Mouse (Mus musculus): ENCODE results near the gene Ulk4. TPM values are rescaled to one million over a fixed set of nuclear protein-coding genes. Genes with fewer than 3 reads are reported as not detected.
"Not testable (repeated sequence)": the region's sequence is repeated elsewhere in the genome, so short reads cannot be mapped to it uniquely, and the experiment has no call there.

The Ulk4 gene
- polyA plus RNA-seq, 1 experiment = 4.6 TPM

DNA sequence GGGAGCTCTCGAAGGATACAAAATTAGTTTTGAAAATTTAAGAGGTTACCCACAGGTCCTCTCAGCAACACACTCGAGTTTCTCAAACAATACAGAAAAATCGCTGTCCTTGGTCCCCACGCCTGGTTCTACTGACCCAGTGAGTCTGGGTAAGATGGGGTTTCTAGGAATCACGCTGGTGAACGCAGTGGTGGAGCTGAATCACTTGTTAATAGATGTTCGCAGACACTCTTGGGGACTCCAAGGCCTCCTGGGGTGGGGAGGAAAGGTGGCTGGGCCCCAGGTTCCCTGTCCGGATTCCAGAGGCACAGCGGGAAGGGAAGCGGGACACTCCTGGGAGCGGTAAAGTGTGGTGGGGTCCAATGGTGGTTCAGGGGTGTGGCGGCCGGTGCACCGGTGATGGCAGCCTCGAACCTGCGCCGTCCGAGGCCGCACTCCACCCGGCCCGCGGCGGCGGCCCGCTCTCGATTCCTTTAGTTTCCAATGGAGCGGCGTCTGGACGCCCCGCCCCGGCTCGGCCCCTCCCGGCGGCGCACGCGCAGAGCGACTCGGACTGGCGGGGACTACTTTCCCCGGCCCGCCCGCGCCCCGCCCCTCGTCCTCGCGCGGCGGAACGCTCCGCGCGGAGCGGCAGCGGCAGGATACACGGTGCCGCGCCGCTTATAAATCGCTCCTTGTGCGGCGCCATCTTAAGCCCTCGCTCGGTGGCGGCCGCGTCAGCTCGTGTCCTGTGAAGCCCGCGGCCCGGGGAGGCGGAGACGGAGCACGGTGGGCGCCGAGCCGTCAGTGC lies 344.0 kb downstream of the Ulk4 start:
- TF ChIP-seq POLR2A (IDR thresholded peaks at IDR 0.05; ENCODE audit: low read depth, low read length) (peak; percentile 98), CTCF (IDR thresholded peaks at IDR 0.05; ENCODE audit: borderline replicate concordance, insufficient read depth, low read length) (no peak)
- Histone ChIP-seq H3K4me3 (ENCODE audit: insufficient read depth, low read length) (peak overlapping the region; percentile 7; the same call in 1 of the 2 replicates), H3K27ac (ENCODE audit: insufficient read depth, low read length) (peak overlapping the region; percentile 71), H3K4me1 (ENCODE audit: control insufficient read depth, insufficient read depth, low read length) (peaks cover 7% of the 10 kb centered on the region; the same call in 1 of the 2 replicates)

DNA sequence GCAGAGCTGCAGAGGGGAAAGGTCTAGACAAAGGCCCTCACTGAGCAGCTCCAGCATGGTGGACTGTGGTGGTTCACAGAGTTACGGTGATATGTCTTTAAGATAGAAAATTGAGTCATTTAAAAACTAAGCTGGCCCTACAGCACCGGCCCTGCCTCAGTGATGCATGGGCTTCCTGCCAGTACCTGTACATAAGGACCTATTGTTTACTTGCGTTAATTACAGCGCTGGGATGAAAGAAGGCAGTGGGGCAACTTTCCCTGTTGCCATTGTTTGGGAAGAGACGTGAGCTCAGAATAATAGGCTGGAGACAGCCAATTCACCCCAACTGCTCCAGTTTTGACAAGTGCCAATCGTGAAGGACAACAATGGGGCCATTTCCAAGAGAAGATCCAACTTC lies 344.6 kb downstream of the Ulk4 start:
- TF ChIP-seq CTCF (IDR thresholded peaks at IDR 0.05; ENCODE audit: borderline replicate concordance, insufficient read depth, low read length) (no peak), POLR2A (IDR thresholded peaks at IDR 0.05; ENCODE audit: low read depth, low read length) (no peak)
- H3K4me3 ChIP-seq (ENCODE audit: insufficient read depth, low read length) = no peak overlapping the region
- peaks cover 5% of the 10 kb centered on the region; the same call in 1 of the 2 replicates for H3K4me1 ChIP-seq (ENCODE audit: control insufficient read depth, insufficient read depth, low read length)
- H3K27ac ChIP-seq (ENCODE audit: insufficient read depth, low read length) = no peak overlapping the region

DNA sequence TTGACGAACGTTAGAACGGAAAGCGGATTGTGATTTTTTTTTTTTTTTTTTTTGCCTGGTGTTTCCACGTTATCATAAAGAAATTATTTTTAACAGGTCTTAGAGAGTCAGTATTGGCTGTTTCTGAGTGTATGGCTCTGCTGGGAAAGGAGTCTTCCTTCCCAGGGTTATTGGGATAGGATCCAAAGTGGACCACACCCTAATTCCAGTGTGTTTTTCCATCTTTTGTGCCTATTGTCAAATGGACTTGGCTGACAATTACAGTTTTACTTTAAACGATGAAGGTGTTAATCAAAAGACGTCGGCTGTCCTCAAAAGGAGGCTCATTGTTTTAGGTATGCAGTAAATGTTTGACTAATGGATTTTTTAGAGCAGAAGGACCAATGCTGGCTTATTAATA lies 346.2 kb downstream of the Ulk4 start:
- H3K4me1 ChIP-seq (ENCODE audit: control insufficient read depth, insufficient read depth, low read length) = no peaks in the 10 kb centered on the region; the same call in 1 of the 2 replicates
- H3K27ac ChIP-seq (ENCODE audit: insufficient read depth, low read length) = no peak overlapping the region
- H3K4me3 ChIP-seq (ENCODE audit: insufficient read depth, low read length) = no peak overlapping the region
- TF ChIP-seq POLR2A (IDR thresholded peaks at IDR 0.05; ENCODE audit: low read depth, low read length) (no peak), CTCF (IDR thresholded peaks at IDR 0.05; ENCODE audit: borderline replicate concordance, insufficient read depth, low read length) (no peak)

DNA sequence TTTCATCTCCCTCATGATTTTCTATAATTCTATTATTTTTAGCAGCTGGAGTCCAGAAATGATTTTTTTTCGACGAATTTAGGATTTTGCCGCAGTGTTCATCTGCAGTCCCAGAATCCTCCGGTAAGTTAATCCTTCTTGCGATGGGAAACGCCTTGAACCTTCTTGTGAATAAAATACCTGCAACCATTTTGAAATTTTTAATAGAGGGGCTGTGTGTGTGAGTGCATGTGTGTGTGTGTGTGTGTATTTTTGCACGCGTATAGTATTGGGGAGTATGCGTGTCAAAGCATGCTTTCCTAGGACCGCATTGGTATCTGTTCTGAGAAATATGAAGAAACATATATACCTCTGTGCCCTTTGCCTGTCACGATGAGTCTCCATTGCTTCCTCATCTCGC lies 347.0 kb downstream of the Ulk4 start:
- Histone ChIP-seq H3K4me1 (ENCODE audit: control insufficient read depth, insufficient read depth, low read length) (no peaks in the 10 kb centered on the region), H3K27ac (ENCODE audit: insufficient read depth, low read length) (no peak overlapping the region), H3K4me3 (ENCODE audit: insufficient read depth, low read length) (no peak overlapping the region)
- TF ChIP-seq CTCF (IDR thresholded peaks at IDR 0.05; ENCODE audit: borderline replicate concordance, insufficient read depth, low read length) (no peak), POLR2A (IDR thresholded peaks at IDR 0.05; ENCODE audit: low read depth, low read length) (no peak)

DNA sequence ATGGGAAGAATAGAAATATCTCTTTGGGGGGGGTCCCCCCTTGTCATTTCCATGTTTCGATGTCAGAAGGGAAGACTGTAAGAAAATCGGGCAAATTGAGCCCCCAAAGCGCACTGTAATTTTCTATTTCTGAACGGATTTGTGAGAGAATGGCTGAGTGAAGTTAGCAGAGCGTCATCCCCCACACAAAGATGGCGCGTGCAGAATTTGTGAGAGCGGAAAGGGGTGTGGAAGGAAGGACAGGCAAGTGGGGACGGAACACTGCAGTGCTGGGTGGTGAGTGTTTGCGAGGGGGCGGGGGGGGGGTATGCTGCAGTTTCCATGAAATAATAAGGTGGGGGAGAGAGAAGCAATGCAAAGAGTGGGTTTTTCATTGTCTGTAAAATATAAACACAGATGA lies 347.9 kb downstream of the Ulk4 start, which contains the start of gene Ctnnb1:
TSS of gene Ctnnb1 (plus strand) at position 136 of the 400 bp plus-strand sequence.
- H3K4me3 ChIP-seq (ENCODE audit: insufficient read depth, low read length) = no peak within 1 kb of the TSS
- H3K27ac ChIP-seq (ENCODE audit: insufficient read depth, low read length) = no peak within 1 kb of the TSS
- no peak for TF ChIP-seq POLR2A (IDR thresholded peaks at IDR 0.05; ENCODE audit: low read depth, low read length)
- no peak for TF ChIP-seq CTCF (IDR thresholded peaks at IDR 0.05; ENCODE audit: borderline replicate concordance, insufficient read depth, low read length)
- no peaks in the 10 kb centered on the region for H3K4me1 ChIP-seq (ENCODE audit: control insufficient read depth, insufficient read depth, low read length)

DNA sequence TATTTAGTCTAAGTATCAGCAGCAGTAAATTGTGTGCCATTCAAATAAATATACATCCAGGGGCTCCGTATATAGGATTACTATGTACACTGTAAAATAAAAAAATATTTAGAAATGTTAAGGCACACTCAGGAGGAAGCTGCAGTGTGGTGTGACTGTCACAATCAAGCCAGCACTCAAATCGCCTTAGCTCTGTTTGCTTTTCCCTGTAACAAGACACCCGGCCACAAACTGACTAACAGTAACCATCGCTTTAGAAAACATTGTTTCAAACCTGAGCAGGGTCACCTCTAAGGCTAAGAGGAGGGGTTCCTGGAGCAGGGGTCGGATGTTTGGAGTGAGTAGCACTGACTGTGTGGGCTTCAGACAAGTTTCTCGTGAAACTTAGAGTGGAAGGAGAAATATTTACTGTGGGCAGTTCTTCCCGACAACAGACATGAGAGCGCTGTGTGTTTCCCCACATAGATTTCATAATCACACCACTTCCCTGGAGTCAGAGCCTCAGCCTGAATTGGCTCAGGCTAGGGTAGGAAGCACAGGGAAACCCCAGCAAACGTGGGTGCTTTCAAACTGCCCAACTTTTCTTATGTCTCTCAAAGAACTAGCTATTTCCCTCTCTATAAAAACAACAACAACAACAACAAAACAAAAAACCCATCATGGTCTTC lies 349.9 kb downstream of the Ulk4 start:
- Histone ChIP-seq H3K4me1 (ENCODE audit: control insufficient read depth, insufficient read depth, low read length) (no peaks in the 10 kb centered on the region), H3K27ac (ENCODE audit: insufficient read depth, low read length) (no peak overlapping the region), H3K4me3 (ENCODE audit: insufficient read depth, low read length) (no peak overlapping the region)
- no peak for TF ChIP-seq CTCF (IDR thresholded peaks at IDR 0.05; ENCODE audit: borderline replicate concordance, insufficient read depth, low read length)

DNA sequence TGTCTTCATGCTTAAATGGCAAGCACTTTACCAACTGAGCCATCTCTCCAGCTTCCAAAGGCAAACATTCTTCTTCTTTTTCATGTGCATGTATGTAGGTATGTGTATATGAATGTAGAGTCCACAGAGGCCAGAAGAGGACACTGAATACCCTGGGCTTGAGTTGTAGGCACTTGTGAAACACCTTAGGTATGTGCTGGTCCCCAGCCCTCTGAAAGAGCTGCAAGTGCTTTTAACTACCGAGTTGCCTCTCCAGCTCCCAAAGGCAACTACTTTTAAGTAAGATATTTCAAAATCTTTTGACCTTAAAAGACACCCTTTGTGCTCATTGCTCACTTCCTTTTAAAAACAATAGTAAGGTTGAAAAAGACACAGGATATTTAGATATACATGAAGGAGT lies 350.9 kb downstream of the Ulk4 start:
- Histone ChIP-seq H3K4me3 (ENCODE audit: insufficient read depth, low read length) (no peak overlapping the region), H3K4me1 (ENCODE audit: control insufficient read depth, insufficient read depth, low read length) (no peaks in the 10 kb centered on the region), H3K27ac (ENCODE audit: insufficient read depth, low read length) (no peak overlapping the region)
- TF ChIP-seq CTCF (IDR thresholded peaks at IDR 0.05; ENCODE audit: borderline replicate concordance, insufficient read depth, low read length) (no peak), POLR2A (IDR thresholded peaks at IDR 0.05; ENCODE audit: low read depth, low read length) (no peak)

DNA sequence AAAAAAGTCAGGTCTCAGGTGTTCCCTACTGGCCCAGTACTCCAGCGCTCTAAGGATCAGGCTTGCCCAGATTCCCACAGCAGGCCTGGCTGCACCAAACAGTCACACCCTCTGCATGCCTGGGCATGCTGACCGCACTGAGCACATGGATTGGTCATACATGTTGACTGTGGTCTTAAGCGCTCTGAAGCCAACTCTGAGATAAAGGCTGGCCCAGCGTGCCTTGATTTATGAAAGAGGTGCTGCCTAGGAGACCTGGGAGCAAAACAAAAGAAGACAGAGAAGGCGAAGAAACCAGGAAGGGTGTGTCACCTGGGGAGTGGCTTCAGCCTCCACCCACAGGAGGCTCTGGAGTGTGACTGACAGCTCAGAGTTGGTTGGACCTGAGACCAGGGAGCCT lies 357.9 kb downstream of the Ulk4 start:
- Histone ChIP-seq H3K4me1 (ENCODE audit: control insufficient read depth, insufficient read depth, low read length) (no peaks in the 10 kb centered on the region), H3K4me3 (ENCODE audit: insufficient read depth, low read length) (no peak overlapping the region), H3K27ac (ENCODE audit: insufficient read depth, low read length) (no peak overlapping the region)
- TF ChIP-seq POLR2A (IDR thresholded peaks at IDR 0.05; ENCODE audit: low read depth, low read length) = no peak

DNA sequence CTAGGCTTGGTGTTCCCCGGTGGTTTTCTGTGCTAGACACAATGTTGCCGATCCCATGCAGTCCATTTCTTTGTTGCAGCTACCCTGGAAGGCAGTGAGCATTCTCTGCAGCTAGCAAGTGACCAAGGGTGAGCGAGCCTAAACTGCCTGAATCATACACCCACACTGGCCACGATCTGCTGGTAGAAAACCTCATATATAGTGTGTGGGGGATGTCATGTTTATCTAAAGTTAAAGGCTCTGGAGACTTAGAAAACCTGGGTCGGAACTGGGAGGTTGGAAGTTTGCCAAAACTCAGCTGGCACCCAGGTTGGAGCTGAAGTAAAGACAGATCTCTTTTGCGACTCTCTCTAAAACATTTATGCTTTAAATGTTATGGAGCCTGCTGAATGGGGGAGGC lies 358.4 kb downstream of the Ulk4 start:
- Histone ChIP-seq H3K4me1 (ENCODE audit: control insufficient read depth, insufficient read depth, low read length) (no peaks in the 10 kb centered on the region), H3K27ac (ENCODE audit: insufficient read depth, low read length) (no peak overlapping the region; the same call in 1 of the 2 replicates)

DNA sequence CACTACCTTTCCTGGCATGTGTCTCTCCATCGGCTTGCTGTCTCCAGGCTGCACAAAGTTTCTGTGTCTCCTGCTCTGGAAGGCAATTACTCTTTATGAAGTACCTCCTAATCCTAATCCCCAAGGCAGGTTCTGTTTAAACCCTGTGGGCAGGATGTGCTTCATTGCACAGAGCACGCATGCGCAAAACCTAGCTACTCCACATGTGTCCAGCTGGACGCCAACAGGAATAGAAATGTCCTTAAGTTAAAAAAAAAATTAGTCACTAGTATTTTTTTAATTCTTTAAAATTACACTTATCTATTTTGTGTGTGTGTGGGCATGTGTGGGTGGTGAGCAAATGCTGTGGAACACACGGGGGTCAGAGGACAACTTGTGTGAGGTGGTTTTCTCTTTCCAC lies 358.8 kb downstream of the Ulk4 start:
- no peak overlapping the region; the same call in 1 of the 2 replicates for H3K27ac ChIP-seq (ENCODE audit: insufficient read depth, low read length)
- no peak for TF ChIP-seq CTCF (IDR thresholded peaks at IDR 0.05; ENCODE audit: borderline replicate concordance, insufficient read depth, low read length)
- no peak for TF ChIP-seq POLR2A (IDR thresholded peaks at IDR 0.05; ENCODE audit: low read depth, low read length)
- no peak overlapping the region for H3K4me3 ChIP-seq (ENCODE audit: insufficient read depth, low read length)
- H3K4me1 ChIP-seq (ENCODE audit: control insufficient read depth, insufficient read depth, low read length) = no peaks in the 10 kb centered on the region

More for the DNA sequence above, 358.4 kb downstream of the Ulk4 start:
- TF ChIP-seq POLR2A (IDR thresholded peaks at IDR 0.05; ENCODE audit: low read depth, low read length) (no peak), CTCF (IDR thresholded peaks at IDR 0.05; ENCODE audit: borderline replicate concordance, insufficient read depth, low read length) (no peak)
- H3K4me3 ChIP-seq (ENCODE audit: insufficient read depth, low read length) = no peak overlapping the region

DNA sequence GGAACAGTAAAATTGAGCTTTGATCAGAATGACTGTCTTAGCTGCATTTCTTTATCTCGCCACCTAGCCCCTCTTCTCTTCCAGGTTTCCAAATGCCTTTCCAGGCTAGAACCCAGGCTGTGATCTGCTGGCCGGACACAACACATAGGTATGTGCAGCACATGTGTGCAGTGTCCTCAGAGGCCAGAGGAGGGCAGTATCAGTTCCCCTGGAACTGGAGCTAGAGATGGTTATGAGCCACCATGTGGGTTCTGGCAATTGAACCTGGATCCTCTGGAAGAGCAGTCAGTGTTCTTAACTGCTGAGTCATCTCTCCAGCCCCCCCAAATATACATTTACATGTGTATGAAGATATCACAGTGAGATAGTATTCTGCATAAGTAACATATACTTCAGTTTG lies 359.4 kb downstream of the Ulk4 start:
- not testable (repeated sequence) for H3K4me3 ChIP-seq (ENCODE audit: insufficient read depth, low read length); H3K4me1 ChIP-seq (ENCODE audit: control insufficient read depth, insufficient read depth, low read length); H3K27ac ChIP-seq (ENCODE audit: insufficient read depth, low read length)
